Mouse (Mus musculus) adipose tissue, adult 10 weeks (tissue): ENCODE measurements around the gene Gpm6a. TPM values are rescaled to one million over a fixed set of nuclear protein-coding genes. Genes with fewer than 3 reads are reported as not detected.

ENCODE experiments used
- polyA plus RNA-seq: library from polyadenylated mRNA; stranded (reverse); fragments of 350-450 nt; fragmentation: Illumina TruSeq; extraction: RNeasy Lipid Tissue Mini Kit (QIAGEN cat#74804); gene quantifications from one replicate; pipeline ENCODE4 v1.2.3, GENCODE M21; 2014; ENCODE audit warnings: low read depth, low replicate concordance

Gpm6a gene
- 12.3 TPM for polyA plus RNA-seq

DNA sequence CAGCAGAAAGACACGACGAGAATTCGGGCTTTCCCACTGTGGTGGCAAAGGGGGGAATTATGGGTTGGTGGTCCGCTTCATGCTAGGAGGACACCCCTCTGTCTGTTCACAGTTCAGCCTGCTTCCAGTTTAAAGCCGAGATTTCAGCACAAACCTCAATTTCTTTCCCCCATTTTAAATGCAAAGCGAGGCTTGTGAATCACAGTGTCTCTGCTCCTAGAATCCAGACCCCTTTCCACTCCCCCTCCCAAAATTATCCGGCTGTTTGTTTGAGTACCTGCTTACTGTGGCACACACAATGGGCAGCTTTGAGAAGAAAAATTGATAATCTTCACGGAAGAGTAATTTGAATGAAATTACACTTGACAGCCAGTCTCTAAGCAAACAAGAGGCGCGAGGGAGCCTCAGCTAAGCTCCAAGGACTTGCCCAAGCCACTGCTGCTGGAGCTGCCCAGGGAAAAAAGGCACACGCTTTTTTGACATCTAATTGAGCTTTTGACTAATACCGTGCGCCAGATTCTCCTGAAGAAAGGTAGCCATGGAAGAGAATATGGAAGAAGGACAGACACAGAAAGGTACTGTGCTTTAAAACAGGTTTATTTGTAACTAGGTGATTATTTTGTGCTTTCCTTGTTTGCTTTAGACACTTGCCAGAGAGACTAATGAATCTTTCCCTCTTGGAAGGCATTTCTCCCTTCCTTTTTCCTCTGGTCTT, at the start of gene Gpm6a:
Gpm6a (plus strand) TSS at position 103 of the 715 bp plus-strand sequence.

Other genes with a start within 250 kb of the Gpm6a start
- 0.16 TPM for gene Wdr17, start 67.7 kb upstream of the Gpm6a start, polyA plus RNA-seq